8 mouse cellular contexts compared by ENCODE assay signal in genomic region chr13:48546330-48546917, GRCm38 (mm10). TPM values are rescaled to one million over a fixed set of nuclear protein-coding genes. Genes with fewer than 3 reads are reported as not detected.
DNase-seq lines count a peak whose midpoint lies in the region; ATAC-seq and TF ChIP-seq lines count a peak whose summit lies in the region.

No protein-coding gene starts in this region.

- H3K36me3 ChIP-seq in G1E (replicated peaks), result peaks cover 3% of the 10 kb centered on the region
- no peaks in the 10 kb centered on the region for H3K36me3 ChIP-seq in forebrain, embryonic 16.5 days (ENCODE audit: control insufficient read depth, insufficient read depth)
- H3K36me3 ChIP-seq in lung, embryonic 14.5 days (ENCODE audit: insufficient read depth), result peaks cover 5% of the 10 kb centered on the region; the same call in 1 of the 2 replicates
- H3K36me3 ChIP-seq in thymus, adult 2 months (ENCODE audit: control insufficient read depth, insufficient read depth, low read length), result no peaks in the 10 kb centered on the region

- no peaks in the 10 kb centered on the region for H3K9me3 ChIP-seq in G1E (replicated peaks)
- H3K9me3 ChIP-seq in forebrain, embryonic 16.5 days (ENCODE audit: control insufficient read depth, low read length), result no peaks in the 10 kb centered on the region
- no peaks in the 10 kb centered on the region for H3K9me3 ChIP-seq in lung, embryonic 14.5 days (ENCODE audit: low read depth, low read length)

- H3K4me1 ChIP-seq in G1E (ENCODE audit: insufficient read depth, low read depth, low read length), result peaks cover 28% of the 10 kb centered on the region
- H3K4me1 ChIP-seq in forebrain, embryonic 16.5 days (replicated peaks; ENCODE audit: control insufficient read depth, insufficient read depth, low read length), result peaks cover 15% of the 10 kb centered on the region
- peaks cover 19% of the 10 kb centered on the region for H3K4me1 ChIP-seq in lung, embryonic 14.5 days (ENCODE audit: insufficient read depth)
- no peaks in the 10 kb centered on the region for H3K4me1 ChIP-seq in olfactory bulb, adult 2 months (ENCODE audit: control insufficient read depth, insufficient read depth, low read length)
- H3K4me1 ChIP-seq in thymus, adult 2 months (replicated peaks; ENCODE audit: control insufficient read depth, insufficient read depth, low read length), result no peaks in the 10 kb centered on the region

- H3K4me3 ChIP-seq in G1E (ENCODE audit: low read depth, low read length), result peak overlapping the region; percentile 94
- H3K4me3 ChIP-seq in forebrain, embryonic 16.5 days (replicated peaks; ENCODE audit: low read length), result peak overlapping the region; percentile 96
- H3K4me3 ChIP-seq in layer of hippocampus, adult 2 months, result peak overlapping the region; percentile 98
- H3K4me3 ChIP-seq in lung, embryonic 14.5 days (ENCODE audit: low read depth, low read length), result peak overlapping the region; percentile 97
- peak overlapping the region; percentile 90 for H3K4me3 ChIP-seq in olfactory bulb, adult 2 months (ENCODE audit: insufficient read depth, low read depth, low read length)
- H3K4me3 ChIP-seq in thymus, adult 2 months (ENCODE audit: control insufficient read depth, insufficient read depth, low read length), result peak overlapping the region; percentile 73

- TF ChIP-seq CTCF in G1E (IDR thresholded peaks at IDR 0.05; ENCODE audit: low read depth, low read length), result no peak
- peak; percentile 66 for TF ChIP-seq CTCF in layer of hippocampus, adult 2 months (conservative IDR thresholded peaks at IDR 0.05)
- TF ChIP-seq CTCF in lung, embryonic 14.5 days (IDR thresholded peaks at IDR 0.05; ENCODE audit: low read depth), result 0 out of 2 replicates have a peak, but pooled peaks have one; percentile 2
- no peak for TF ChIP-seq CTCF in olfactory bulb, adult 2 months (IDR thresholded peaks at IDR 0.05; ENCODE audit: insufficient read depth, low read depth, low read length)
- peak; percentile 37; the same call in 1 of the 2 replicates for TF ChIP-seq CTCF in thymus, adult 2 months (IDR thresholded peaks at IDR 0.05; ENCODE audit: borderline replicate concordance, control insufficient read depth, extremely low read depth, insufficient read depth, low read length, poor library complexity)

- H3K9ac ChIP-seq in forebrain, embryonic 16.5 days (replicated peaks; ENCODE audit: low read depth, low read length), result peak overlapping the region; percentile 98
- peak overlapping the region; percentile 99 for H3K9ac ChIP-seq in lung, embryonic 14.5 days

- peaks cover 9% of the 10 kb centered on the region; the same call in 1 of the 2 replicates for H3K27me3 ChIP-seq in G1E (ENCODE audit: insufficient read depth, low read length)
- H3K27me3 ChIP-seq in forebrain, embryonic 16.5 days (replicated peaks; ENCODE audit: control insufficient read depth, insufficient read depth, low read length), result no peaks in the 10 kb centered on the region
- H3K27me3 ChIP-seq in lung, embryonic 14.5 days (ENCODE audit: insufficient read depth, low read length), result no peaks in the 10 kb centered on the region
- H3K27me3 ChIP-seq in thymus, adult 2 months (ENCODE audit: control insufficient read depth, insufficient read depth, low read length), result no peaks in the 10 kb centered on the region

- peak; percentile 89 for TF ChIP-seq POLR2A in olfactory bulb, adult 2 months (IDR thresholded peaks at IDR 0.05; ENCODE audit: insufficient read depth, low read depth, low read length)
- peak; percentile 86 for TF ChIP-seq POLR2A in thymus, adult 2 months (IDR thresholded peaks at IDR 0.05; ENCODE audit: control insufficient read depth, extremely low read depth, insufficient read depth, low read length, poor library complexity)

- peak; percentile 92 for ATAC-seq in G1E (ENCODE audit: extremely low read depth, insufficient number of reproducible peaks, low FRiP score, poor library complexity, severe bottlenecking)
- peak; percentile 98 for ATAC-seq in forebrain, embryonic 16.5 days
- peak; percentile 97 for ATAC-seq in lung, embryonic 14.5 days (ENCODE audit: insufficient read depth)

- intact Hi-C loops in heart, postnatal 36 days (cut with DNase I), result loop anchor here (10.0 kb wide), 1 partner anchor 418 kb away; the partner anchor contains the start of gene Fam120a

- peak overlapping the region; percentile 100 for H3K27ac ChIP-seq in forebrain, embryonic 16.5 days (ENCODE audit: low read length)
- peak overlapping the region; percentile 99 for H3K27ac ChIP-seq in layer of hippocampus, adult 2 months
- H3K27ac ChIP-seq in lung, embryonic 14.5 days (ENCODE audit: low read depth), result peak overlapping the region; percentile 100
- peak overlapping the region; percentile 97 for H3K27ac ChIP-seq in olfactory bulb, adult 2 months (ENCODE audit: insufficient read depth, low read depth, low read length)
- peak overlapping the region; percentile 64 for H3K27ac ChIP-seq in thymus, adult 2 months (ENCODE audit: control insufficient read depth, insufficient read depth, low read length)

- under 1% methylated on average over 68 of the region's 72 CpGs for WGBS in forebrain, embryonic 16.5 days
- WGBS in lung, embryonic 14.5 days, result 1% methylated on average over 68 of the region's 72 CpGs
- under 1% methylated on average over 72 of the region's 72 CpGs for WGBS in olfactory bulb, adult 2 months
- WGBS in thymus, adult 2 months, result under 1% methylated on average over 69 of the region's 72 CpGs

- H3K4me2 ChIP-seq in forebrain, embryonic 16.5 days (ENCODE audit: low read length), result peak overlapping the region; percentile 56
- peak overlapping the region; percentile 61 for H3K4me2 ChIP-seq in lung, embryonic 14.5 days

- peak; percentile 100 for DNase-seq in G1E (ENCODE audit: low spot score)
- peak; percentile 100 for DNase-seq in cerebellum, adult 18-20 months
- DNase-seq in heart, postnatal 36 days, result peak; percentile 99
- peak; percentile 99 to 100 for DNase-seq in layer of hippocampus, adult 2 months (ENCODE audit: low spot score in 2 of 2)
- DNase-seq in lung, embryonic 14.5 days, result peak; percentile 99
- peak; percentile 98 for DNase-seq in thymus, adult 2 months

RNA-seq across cellular contexts. Expression of gene A830005F24Rik, which starts 33.1 kb away (rescaled TPM):
- total RNA-seq in G1E (2014; fragmentation: Nextera tagmentation) (not detected in 2 replicates), G1E (2017) (0.33 and 1.3 TPM in 2 replicates)
- 0.20 and 0.22 TPM in 2 replicates for polyA plus RNA-seq in G1E (2012)
- 1.9 and 2.5 TPM in 2 replicates for polyA plus RNA-seq in forebrain, embryonic 16.5 days (2015; fragmentation: Nextera tagmentation; extraction: Ambion mirVana)
- total RNA-seq in heart, postnatal 36 days (2021), result not detected
- total RNA-seq in layer of hippocampus, adult 2 months (2021), result 1 to 10 TPM; 2.2 to 2.5 TPM
- 0.83 and 1.8 TPM in 2 replicates for polyA plus RNA-seq in lung, embryonic 14.5 days (2014; fragmentation: Nextera tagmentation; extraction: Ambion mirVana)
- polyA plus RNA-seq in olfactory bulb, adult 2 months (2012; ENCODE audit: insufficient read depth, insufficient read length, low replicate concordance, missing spikeins), result not detected in 2 replicates
- not detected in 2 replicates for polyA plus RNA-seq in thymus, adult 2 months (2012; rRNA removed)

RNA-seq across cellular contexts. Expression of gene Zfp169, which starts 33.2 kb away (rescaled TPM):
- 23.9 and 29.5 TPM in 2 replicates for total RNA-seq in G1E (2014; fragmentation: Nextera tagmentation)
- 16.2 and 16.7 TPM in 2 replicates for total RNA-seq in G1E (2017)
- 0.35 and 0.62 TPM in 2 replicates for polyA plus RNA-seq in G1E (2012)
- 7.9 and 8.4 TPM in 2 replicates for polyA plus RNA-seq in forebrain, embryonic 16.5 days (2015; fragmentation: Nextera tagmentation; extraction: Ambion mirVana)
- total RNA-seq in heart, postnatal 36 days (2021), result 1 to 10 TPM; 3.7 to 4.9 TPM
- total RNA-seq in layer of hippocampus, adult 2 months (2021), result 10 to 100 TPM; 21.5 to 24.7 TPM
- polyA plus RNA-seq in lung, embryonic 14.5 days (2014; fragmentation: Nextera tagmentation; extraction: Ambion mirVana), result 5.2 and 5.3 TPM in 2 replicates
- polyA plus RNA-seq in olfactory bulb, adult 2 months (2012; ENCODE audit: insufficient read depth, insufficient read length, low replicate concordance, missing spikeins), result not detected in 2 replicates
- 37.2 and 42.5 TPM in 2 replicates for polyA plus RNA-seq in thymus, adult 2 months (2012; rRNA removed)

Comparison
In these comparisons a context has a peak if more than half of its experiments do, and no peak if none do; other contexts are left out.
1. Peak in every context shown above with its lines: DNase-seq, ATAC-seq, H3K4me3 ChIP-seq and H3K27ac ChIP-seq.
2. CTCF ChIP-seq: peak in layer of hippocampus, adult 2 months (single experiment), lung, embryonic 14.5 days (single experiment) and thymus, adult 2 months (single experiment); none in G1E (single experiment) and olfactory bulb, adult 2 months (single experiment).